ENCODE assay signal across 8 mouse cellular contexts in genomic region chr13:107955327-107956110, GRCm38 (mm10).
DNase-seq lines count a peak whose midpoint lies in the region; ATAC-seq and TF ChIP-seq lines count a peak whose summit lies in the region.

No protein-coding gene starts in this region.

- H3K27ac ChIP-seq in lung, embryonic 15.5 days: no peak overlapping the region
- peak overlapping the region; percentile 89 for H3K27ac ChIP-seq in forebrain, embryonic 10.5 days
- peak overlapping the region; percentile 87 for H3K27ac ChIP-seq in kidney, embryonic 16.5 days (ENCODE audit: low read length)
- no peak overlapping the region for H3K27ac ChIP-seq in midbrain, embryonic 15.5 days
- no peak overlapping the region for H3K27ac ChIP-seq in layer of hippocampus, adult 2 months

- TF ChIP-seq CTCF in layer of hippocampus, adult 2 months (conservative IDR thresholded peaks at IDR 0.05): no peak

- WGBS in lung, embryonic 15.5 days: 29% methylated on average over 17 of the region's 18 CpGs
- WGBS in forebrain, embryonic 10.5 days: 3% methylated on average over 18 of the region's 18 CpGs
- WGBS in kidney, embryonic 16.5 days: 9% methylated on average over 17 of the region's 18 CpGs
- 7% methylated on average over 16 of the region's 18 CpGs for WGBS in midbrain, embryonic 15.5 days

- no peak overlapping the region for H3K4me3 ChIP-seq in lung, embryonic 15.5 days
- H3K4me3 ChIP-seq in forebrain, embryonic 10.5 days: peak overlapping the region; percentile 39
- no peak overlapping the region for H3K4me3 ChIP-seq in kidney, embryonic 16.5 days (ENCODE audit: low read length)
- no peak overlapping the region for H3K4me3 ChIP-seq in midbrain, embryonic 15.5 days
- no peak overlapping the region for H3K4me3 ChIP-seq in layer of hippocampus, adult 2 months

- H3K4me1 ChIP-seq in lung, embryonic 15.5 days: peaks cover 23% of the 10 kb centered on the region; the same call in 1 of the 2 replicates
- peaks cover 45% of the 10 kb centered on the region for H3K4me1 ChIP-seq in forebrain, embryonic 10.5 days
- peaks cover 31% of the 10 kb centered on the region for H3K4me1 ChIP-seq in kidney, embryonic 16.5 days (ENCODE audit: insufficient read depth, low read length)
- peaks cover 18% of the 10 kb centered on the region; the same call in 1 of the 2 replicates for H3K4me1 ChIP-seq in midbrain, embryonic 15.5 days

- no peaks in the 10 kb centered on the region for H3K36me3 ChIP-seq in lung, embryonic 15.5 days
- H3K36me3 ChIP-seq in forebrain, embryonic 10.5 days (replicated peaks): no peaks in the 10 kb centered on the region
- no peaks in the 10 kb centered on the region for H3K36me3 ChIP-seq in kidney, embryonic 16.5 days (ENCODE audit: insufficient read depth, low read length)
- no peaks in the 10 kb centered on the region for H3K36me3 ChIP-seq in midbrain, embryonic 15.5 days (replicated peaks)

- peak; percentile 74 for ATAC-seq in lung, embryonic 15.5 days (ENCODE audit: borderline replicate concordance, extremely low read depth, low FRiP score, low TSS enrichment)
- peak; percentile 90 for ATAC-seq in kidney, embryonic 16.5 days (ENCODE audit: low FRiP score, low TSS enrichment)
- ATAC-seq in midbrain, embryonic 15.5 days (replicated peaks): peak; percentile 76; the same call in 1 of the 2 replicates

- H3K27me3 ChIP-seq in lung, embryonic 15.5 days: no peaks in the 10 kb centered on the region
- no peaks in the 10 kb centered on the region for H3K27me3 ChIP-seq in forebrain, embryonic 10.5 days (ENCODE audit: poor library complexity, severe bottlenecking)
- H3K27me3 ChIP-seq in kidney, embryonic 16.5 days (ENCODE audit: insufficient read depth, low read length): no peaks in the 10 kb centered on the region
- no peaks in the 10 kb centered on the region for H3K27me3 ChIP-seq in midbrain, embryonic 15.5 days (replicated peaks)

- H3K4me2 ChIP-seq in lung, embryonic 15.5 days: peak overlapping the region; percentile 28; the same call in 1 of the 2 replicates
- H3K4me2 ChIP-seq in kidney, embryonic 16.5 days (replicated peaks; ENCODE audit: low read depth, low read length): peak overlapping the region; percentile 39
- H3K4me2 ChIP-seq in midbrain, embryonic 15.5 days: no peak overlapping the region

- H3K9ac ChIP-seq in lung, embryonic 15.5 days: no peak overlapping the region
- peak overlapping the region; percentile 39; the same call in 1 of the 2 replicates for H3K9ac ChIP-seq in kidney, embryonic 16.5 days (replicated peaks; ENCODE audit: low read length)
- H3K9ac ChIP-seq in midbrain, embryonic 15.5 days: no peak overlapping the region

- DNase-seq in lung, postnatal 10 days: no peak
- DNase-seq in forebrain, embryonic 10.5 days (ENCODE audit: extremely low spot score, low spot score): peak; percentile 91
- DNase-seq in right cerebral cortex, postnatal 10 days (ENCODE audit: low spot score in 2 of 2): no peak
- no peak for DNase-seq in spleen, postnatal 10 days (ENCODE audit: low spot score in 2 of 2)
- DNase-seq in layer of hippocampus, adult 2 months (ENCODE audit: low spot score in 2 of 2): no peak

- no peaks in the 10 kb centered on the region for H3K9me3 ChIP-seq in lung, embryonic 15.5 days
- no peaks in the 10 kb centered on the region for H3K9me3 ChIP-seq in forebrain, embryonic 10.5 days
- no peaks in the 10 kb centered on the region for H3K9me3 ChIP-seq in kidney, embryonic 16.5 days (ENCODE audit: low read length)
- no peaks in the 10 kb centered on the region for H3K9me3 ChIP-seq in midbrain, embryonic 15.5 days

Comparison
In these comparisons a context has a peak if more than half of its experiments do, and no peak if none do; other contexts are left out.
1. H3K27ac ChIP-seq: peak in forebrain, embryonic 10.5 days (single experiment) and kidney, embryonic 16.5 days (single experiment); none in lung, embryonic 15.5 days (single experiment), midbrain, embryonic 15.5 days (single experiment) and layer of hippocampus, adult 2 months (single experiment).
2. Peak in every context shown above with its lines, with median percentiles within 50 percentile points of each other: ATAC-seq.